Mouse (Mus musculus) kidney, postnatal 0 days (tissue): ENCODE measurements around the gene Best3. TPM values are rescaled to one million over a fixed set of nuclear protein-coding genes. Genes with fewer than 3 reads are reported as not detected.

Experiments used
- ATAC-seq: fragments of 200-750 bp; cut with Nextera tagmentation; replicated peaks from 2 replicates; pipeline ENCODE4 v1.8.0; 2017; ENCODE audit warnings: low read depth, moderate number of reproducible peaks, moderate TSS enrichment, moderate library complexity; ENCODE audit not compliant: low FRiP score
- DNase-seq: peaks from one replicate; pipeline ENCODE4 v3.0.0-alpha.2; 2016; ENCODE audit warnings: low spot score
- H3K27ac ChIP-seq: fragments of 300-500 bp; sonication (generic); 2 replicates; pipeline ENCODE4 v1.5.1; 2014; ENCODE audit warnings: mild to moderate bottlenecking
- H3K27me3 ChIP-seq: fragments of 300-500 bp; sonication (generic); 2 replicates; pipeline ENCODE4 v1.6.1; 2014; ENCODE audit warnings: low read length, mixed read lengths; ENCODE audit not compliant: insufficient read depth
- H3K36me3 ChIP-seq: fragments of 300-500 bp; sonication (generic); 2 replicates; pipeline ENCODE4 v1.6.1; 2014; ENCODE audit warnings: low read length, mixed read lengths; ENCODE audit not compliant: insufficient read depth
- H3K4me1 ChIP-seq: fragments of 300-500 bp; sonication (generic); replicated peaks from 2 replicates; pipeline ENCODE4 v1.6.1; 2014; ENCODE audit warnings: antibody characterized with exemption, low read length, mixed read lengths; ENCODE audit not compliant: insufficient read depth
- H3K4me2 ChIP-seq: fragments of 300-500 bp; sonication (generic); 2 replicates; pipeline ENCODE4 v1.6.1; 2014; ENCODE audit warnings: mild to moderate bottlenecking, low read length, moderate library complexity, mixed read lengths
- H3K4me3 ChIP-seq: fragments of 300-500 bp; sonication (generic); replicated peaks from 2 replicates; pipeline ENCODE4 v1.5.1; 2014; ENCODE audit warnings: low read depth, low read length
- H3K9ac ChIP-seq: fragments of 300-500 bp; sonication (generic); 2 replicates; pipeline ENCODE4 v1.6.1; 2014; ENCODE audit warnings: low read depth, low read length
- H3K9me3 ChIP-seq: fragments of 300-500 bp; sonication (generic); replicated peaks from 2 replicates; pipeline ENCODE4 v1.6.1; 2016; ENCODE audit warnings: low read length, inconsistent platforms, mixed read lengths
- CTCF ChIP-seq: IDR thresholded peaks from 2 replicates; pipeline ENCODE4 v1.5.1; 2016; ENCODE audit warnings: antibody characterized with exemption, low read depth, mild to moderate bottlenecking, moderate library complexity
- WGBS: fragments of 180-500 bp; shearing (Covaris S2); extraction: QIAGEN DNeasy Blood & Tissue Kit; methylation state at CpG from one replicate; pipeline ENCODE4 v1.1.7; 2014; 5-methylcytosine and 5-hydroxymethylcytosine counted together
- polyA plus RNA-seq: library from polyadenylated mRNA; unstranded; fragments of >200 nt; fragmentation: Nextera tagmentation; extraction: Ambion mirVana; gene quantifications from 2 replicates; pipeline ENCODE4 v1.2.1, GENCODE M21; 2015

The Best3 gene
- polyA plus RNA-seq, 1 experiment from 2014 or later = 0.22 TPM

GRCm38 (mm10) chr10:117055668-117056067 lies 69.6 kb downstream of the Best3 start:
- Histone ChIP-seq H3K4me2 (no peak overlapping the region), H3K27ac (no peak overlapping the region), H3K9ac (no peak overlapping the region), H3K9me3 (no peaks in the 10 kb centered on the region), H3K4me1 (no peaks in the 10 kb centered on the region), H3K4me3 (no peak overlapping the region), H3K27me3 (no peaks in the 10 kb centered on the region), H3K36me3 (peaks cover 75% of the 10 kb centered on the region)
- DNase-seq (no peak), ATAC-seq (no peak)
- TF ChIP-seq CTCF = peak; percentile 43; the same call in 1 of the 2 replicates
- WGBS = 87% methylated on average over 4 of the region's 4 CpGs

GRCm38 (mm10) chr10:117062894-117063253 lies 76.8 kb downstream of the Best3 start:
- TF ChIP-seq CTCF = no peak
- no peak for DNase-seq
- 2% methylated on average over 15 of the region's 15 CpGs for WGBS
- Histone ChIP-seq H3K4me2 (peak overlapping the region; percentile 77), H3K4me3 (peak overlapping the region; percentile 88), H3K27me3 (no peaks in the 10 kb centered on the region), H3K9me3 (no peaks in the 10 kb centered on the region), H3K4me1 (peaks cover 4% of the 10 kb centered on the region; the same call in 1 of the 2 replicates), H3K27ac (no peak overlapping the region), H3K36me3 (peaks cover 26% of the 10 kb centered on the region), H3K9ac (peak overlapping the region; percentile 84)
- no peak for ATAC-seq

GRCm38 (mm10) chr10:117063254-117064021 lies 77.3 kb downstream of the Best3 start, which contains the start of gene Cct2:
Gene Cct2 (minus strand): TSS chr10:117063814.
- H3K4me3 ChIP-seq = peak within 1 kb of the TSS; percentile 88
- ATAC-seq (peak; percentile 95), DNase-seq (peak; percentile 97)
- no peaks in the 10 kb centered on the region for H3K27me3 ChIP-seq
- no peaks in the 10 kb centered on the region for H3K9me3 ChIP-seq
- H3K36me3 ChIP-seq = peaks cover 26% of the 10 kb centered on the region
- peak within 1 kb of the TSS; percentile 84 for H3K9ac ChIP-seq
- H3K4me1 ChIP-seq = peaks cover 4% of the 10 kb centered on the region; the same call in 1 of the 2 replicates
- peak within 1 kb of the TSS; percentile 86 for H3K27ac ChIP-seq
- under 1% methylated on average over 67 of the region's 68 CpGs for WGBS
- no peak for TF ChIP-seq CTCF
- H3K4me2 ChIP-seq = peak within 1 kb of the TSS; percentile 77

DNA sequence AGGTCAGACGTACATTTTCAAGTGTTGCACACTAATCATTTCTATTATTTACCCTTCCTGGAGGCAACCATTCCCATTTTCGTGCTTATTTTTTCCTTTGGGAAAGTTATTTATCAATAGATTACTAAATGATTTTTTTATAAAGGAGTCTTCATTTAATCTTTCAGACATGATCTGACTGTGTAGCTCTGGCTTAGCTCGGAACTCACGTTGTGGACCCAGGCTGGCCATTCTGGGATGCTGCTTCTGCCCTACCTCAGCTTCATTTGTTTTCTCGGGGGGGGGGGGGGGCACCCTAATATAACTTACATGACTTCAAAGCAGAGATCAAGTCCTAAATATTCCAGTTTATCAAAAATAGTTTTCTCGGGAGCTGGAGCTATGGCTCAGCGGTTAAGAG lies 78.0 kb downstream of the Best3 start:
- peaks cover 4% of the 10 kb centered on the region; the same call in 1 of the 2 replicates for H3K4me1 ChIP-seq
- peaks cover 23% of the 10 kb centered on the region for H3K36me3 ChIP-seq
- H3K4me2 ChIP-seq = peak overlapping the region; percentile 43
- H3K9me3 ChIP-seq = no peaks in the 10 kb centered on the region
- peak overlapping the region; percentile 32 for H3K27ac ChIP-seq
- H3K4me3 ChIP-seq = peak overlapping the region; percentile 19
- TF ChIP-seq CTCF = no peak; the same call in 1 of the 2 replicates
- H3K9ac ChIP-seq = no peak overlapping the region
- no peaks in the 10 kb centered on the region for H3K27me3 ChIP-seq
- ATAC-seq (no peak), DNase-seq (no peak)
- WGBS = 9% methylated on average over 7 of the region's 7 CpGs

- ATAC-seq = no peak
- H3K4me2 ChIP-seq = no peak overlapping the region
Observed at GRCm38 (mm10) chr10:117069109-117069508, 83.0 kb downstream of the Best3 start.

GRCm38 (mm10) chr10:117072191-117072888 lies 86.2 kb downstream of the Best3 start:
- Histone ChIP-seq H3K9ac (no peak overlapping the region), H3K4me2 (no peak overlapping the region), H3K4me1 (no peaks in the 10 kb centered on the region), H3K27me3 (no peaks in the 10 kb centered on the region), H3K9me3 (no peaks in the 10 kb centered on the region), H3K36me3 (peaks cover 38% of the 10 kb centered on the region), H3K27ac (no peak overlapping the region), H3K4me3 (no peak overlapping the region)
- WGBS = 84% methylated on average over 18 of the region's 18 CpGs
- TF ChIP-seq CTCF = no peak
- no peak for ATAC-seq
- DNase-seq = no peak

More at GRCm38 (mm10) chr10:117069109-117069508, 83.0 kb downstream of the Best3 start:
- WGBS = 94% methylated on average over 3 of the region's 3 CpGs
- H3K4me1 ChIP-seq = no peaks in the 10 kb centered on the region
- peaks cover 22% of the 10 kb centered on the region for H3K36me3 ChIP-seq
- H3K27me3 ChIP-seq = no peaks in the 10 kb centered on the region
- H3K9me3 ChIP-seq = no peaks in the 10 kb centered on the region
- no peak overlapping the region for H3K4me3 ChIP-seq
- H3K27ac ChIP-seq = no peak overlapping the region
- no peak for DNase-seq
- TF ChIP-seq CTCF = peak; percentile 15; the same call in 1 of the 2 replicates
- H3K9ac ChIP-seq = no peak overlapping the region
